Mouse (Mus musculus): ENCODE measurements around the gene Sult2a4. TPM values are rescaled to one million over a fixed set of nuclear protein-coding genes. Genes with fewer than 3 reads are reported as not detected.

The Sult2a4 gene
- polyA plus RNA-seq (2017; shearing (Covaris generic)): not detected

DNA sequence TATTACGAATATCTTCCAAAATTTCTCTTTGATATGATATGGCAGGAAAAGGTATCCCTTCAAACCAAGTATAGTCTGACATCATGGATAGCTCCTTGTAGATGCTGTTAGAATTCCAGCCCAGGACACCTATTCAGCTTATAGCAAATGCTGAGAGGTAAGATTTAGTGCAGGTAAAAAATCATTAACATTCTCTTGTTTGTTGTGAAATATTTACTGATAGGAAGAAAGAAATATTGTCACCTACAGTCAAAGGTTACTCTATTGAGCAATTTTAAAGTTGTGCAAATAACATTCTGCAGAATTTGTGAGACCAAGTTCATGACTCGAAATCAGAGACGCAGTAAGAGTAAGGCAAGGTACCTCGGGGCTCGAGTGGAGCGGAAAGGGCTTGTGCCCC, at the start of gene Sult2a4:
TSS of gene Sult2a4 (minus strand) at position 101 of the 400 bp plus-strand sequence.

Other genes with a start within 250 kb of the Sult2a4 start
- gene Sult2a1, start 152.2 kb downstream of the Sult2a4 start, polyA plus RNA-seq (2017; shearing (Covaris generic)): not detected
- not detected for gene Sult2a3, start 133.4 kb upstream of the Sult2a4 start, polyA plus RNA-seq (2017; shearing (Covaris generic))